Mouse (Mus musculus) lung, postnatal 10 days (tissue): ENCODE measurements around the gene Fam104a.

Source experiments
- DNase-seq: peaks from one replicate; pipeline ENCODE4 v3.0.0; 2021

Fam104a gene

DNA sequence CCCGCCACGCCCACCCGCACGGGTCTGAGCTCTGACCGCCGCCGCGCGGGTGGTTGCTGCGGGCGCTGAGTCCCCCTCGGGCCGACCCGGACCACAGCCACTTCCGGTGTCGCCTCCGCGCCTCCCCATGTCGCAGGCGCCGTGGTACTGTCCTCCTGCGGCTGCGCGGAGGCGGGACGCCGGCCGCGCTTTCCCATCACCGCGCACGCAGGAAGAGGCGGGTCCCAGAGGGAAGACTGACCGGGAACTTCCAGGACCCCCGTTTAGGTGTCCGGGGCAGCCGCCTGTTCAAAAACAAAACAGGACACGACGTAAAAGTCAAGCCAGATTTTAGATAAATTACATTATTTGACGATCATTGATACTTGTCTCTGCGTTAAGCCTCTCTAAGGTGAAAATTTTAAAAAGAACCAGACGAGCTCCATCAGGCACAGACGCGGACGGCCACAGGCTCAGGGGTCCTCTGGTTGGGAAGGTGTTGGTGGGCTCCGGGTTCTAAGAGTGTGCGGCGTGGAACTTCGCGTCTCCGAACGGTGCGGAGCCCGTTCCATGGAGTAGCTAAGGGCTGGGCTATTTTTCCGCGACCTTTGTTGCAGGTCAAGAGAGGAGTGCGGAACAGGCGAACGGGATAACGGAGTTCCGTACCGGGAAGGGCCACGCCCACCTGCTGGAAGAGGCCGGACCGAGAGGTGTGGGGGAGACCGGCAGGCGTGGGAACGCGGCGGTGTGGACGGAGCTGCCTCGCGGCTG lies at the start of gene Fam104a, which contains the start of gene D11Wsu47e:
Fam104a (minus strand) TSS at position 199 of the 750 bp plus-strand sequence.
D11Wsu47e (plus strand) TSS at position 456 of the 750 bp plus-strand sequence.
- peak; percentile 97 for DNase-seq

- DNase-seq, result no peak
Measured at GRCm38 (mm10) chr11:113731945-113732612, 48.1 kb upstream of the Fam104a start.

DNA sequence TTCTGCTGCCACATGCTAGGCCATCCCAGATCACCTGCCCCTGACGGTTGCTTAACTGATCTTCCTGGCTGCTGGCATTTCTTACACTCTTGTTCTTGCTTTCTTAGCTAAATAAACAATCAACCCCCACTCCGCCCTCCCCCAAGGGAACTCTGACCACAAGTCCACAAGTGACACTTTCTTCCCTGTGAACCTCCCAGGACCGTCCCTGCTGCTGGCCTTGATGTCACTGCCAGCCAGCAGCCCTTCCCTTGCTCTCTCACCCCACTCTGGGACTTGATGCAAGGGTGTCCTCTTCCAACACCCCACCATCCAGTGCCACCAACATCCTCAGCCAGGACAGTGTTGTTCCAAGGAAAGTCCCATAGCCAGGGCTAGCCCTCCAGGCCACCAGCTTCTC lies 46.9 kb upstream of the Fam104a start:
- no peak for DNase-seq

GRCm38 (mm10) chr11:113729917-113730316 lies 46.0 kb upstream of the Fam104a start:
- no peak for DNase-seq

DNA sequence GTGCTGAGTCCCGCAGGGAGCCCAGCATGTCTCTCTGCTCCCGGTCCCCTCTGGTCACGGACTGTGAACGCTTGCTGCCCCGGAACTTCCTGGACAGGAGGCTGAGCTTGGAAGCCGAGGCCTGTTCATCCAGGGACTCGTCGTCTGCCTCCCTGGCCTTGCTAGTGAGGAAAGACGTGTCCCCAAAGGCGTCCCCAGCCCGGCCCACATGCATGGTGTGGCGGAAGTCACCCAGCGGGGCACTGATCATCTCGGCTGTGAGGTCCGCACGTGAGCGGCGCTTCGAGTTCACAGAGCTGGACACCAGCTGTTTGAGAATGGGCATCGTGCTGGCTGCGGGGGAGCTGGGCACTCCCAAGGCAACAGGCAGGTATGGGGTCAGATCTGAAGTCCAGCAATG lies 45.3 kb upstream of the Fam104a start:
- DNase-seq, result no peak

- no peak for DNase-seq
Measured at GRCm38 (mm10) chr11:113727992-113728391, 44.0 kb upstream of the Fam104a start.

GRCm38 (mm10) chr11:113726994-113727888 lies 43.3 kb upstream of the Fam104a start:
- no peak for DNase-seq

DNA sequence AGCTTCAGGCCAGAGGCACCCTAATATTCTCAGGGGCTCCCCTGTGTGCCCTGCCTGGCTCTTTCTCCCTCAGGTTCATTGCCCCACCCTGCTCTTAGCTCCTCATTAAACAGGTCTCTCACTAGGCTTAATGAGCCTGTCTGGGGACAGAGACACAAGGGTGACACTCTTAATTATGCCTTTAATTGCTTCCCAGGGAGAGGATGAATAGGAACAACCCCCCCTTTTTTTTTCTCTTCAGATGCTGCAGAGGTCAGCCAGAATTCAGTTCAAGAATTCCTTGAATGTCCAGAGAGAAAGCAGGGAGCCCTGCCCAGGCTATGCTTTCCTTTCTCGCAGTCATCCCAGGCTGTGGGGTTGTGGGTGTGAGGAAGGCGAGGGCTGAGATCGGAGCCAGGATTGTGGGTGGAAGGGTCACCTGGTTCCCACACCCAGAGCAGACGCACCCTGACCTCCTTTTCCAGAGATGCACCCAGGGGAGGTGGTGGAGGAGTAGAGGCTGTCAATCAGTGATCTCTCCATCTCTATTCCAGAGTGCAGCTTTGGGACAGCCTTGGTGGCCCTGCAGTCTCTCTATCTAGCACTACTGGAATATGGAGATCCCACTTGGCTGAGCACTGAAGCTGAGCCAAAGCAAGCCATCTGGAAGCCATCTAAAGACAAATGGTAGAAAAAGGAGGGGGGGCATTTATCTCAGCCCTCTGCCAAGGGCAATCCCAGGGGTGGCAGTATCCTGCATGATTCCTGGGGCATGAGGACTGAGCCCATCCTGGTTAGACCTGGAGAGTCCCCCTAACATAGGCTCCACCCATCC lies 41.5 kb upstream of the Fam104a start:
- peak; percentile 57 for DNase-seq

DNA sequence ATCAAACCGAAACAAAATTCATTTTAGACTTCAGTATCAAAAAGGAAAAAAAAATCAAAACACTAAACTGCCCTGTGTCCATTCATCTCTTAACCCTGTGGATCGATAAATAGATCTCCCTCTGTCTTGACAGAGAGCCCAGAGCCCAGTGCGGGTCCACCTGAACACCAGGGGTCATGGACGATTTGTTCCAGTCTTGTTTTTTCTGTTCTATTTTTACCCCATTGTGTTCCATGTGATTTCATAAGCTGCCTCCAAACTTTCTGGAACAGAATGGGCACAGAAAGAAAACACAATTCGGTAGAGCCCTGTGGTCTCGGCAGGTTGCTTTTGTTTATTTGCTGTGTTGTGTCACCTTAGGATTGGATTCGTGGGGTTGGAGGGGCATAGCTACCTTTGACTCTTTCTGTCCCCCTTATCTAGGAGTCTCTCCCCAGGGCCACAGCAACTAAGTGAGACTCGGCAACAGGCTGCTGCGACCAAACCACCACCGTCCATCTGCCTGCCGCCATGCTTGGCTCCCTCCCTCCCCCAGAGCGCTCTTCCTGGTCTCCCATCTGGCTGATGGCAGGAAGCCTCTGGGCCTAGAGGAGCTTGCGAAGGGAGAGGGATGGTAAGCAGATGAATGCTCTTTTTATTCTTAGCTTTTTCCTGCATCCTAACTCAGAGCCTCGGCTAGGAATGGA lies 38.6 kb upstream of the Fam104a start:
- no peak for DNase-seq

GRCm38 (mm10) chr11:113717767-113718424 lies 33.9 kb upstream of the Fam104a start:
- DNase-seq, result peak; percentile 81

DNA sequence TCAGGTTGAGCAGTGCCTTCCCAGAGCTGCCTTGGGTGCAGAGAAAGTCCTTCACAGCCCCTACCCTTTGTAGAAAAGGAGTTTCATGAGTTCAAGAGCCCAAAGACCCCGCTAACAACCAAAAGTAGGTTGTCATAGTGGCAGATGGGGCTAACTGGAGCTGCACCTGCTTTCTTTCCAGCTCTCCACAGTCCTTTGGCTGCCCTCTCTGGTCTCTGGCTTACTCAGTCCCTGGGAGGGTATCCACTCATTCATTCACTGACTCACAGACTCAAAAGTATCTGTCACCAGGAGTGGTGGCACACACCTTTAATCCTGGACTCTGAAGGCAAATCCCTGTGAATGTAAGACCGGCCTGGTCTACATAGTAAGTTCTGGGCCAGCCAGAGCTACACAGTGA lies 32.2 kb upstream of the Fam104a start:
- no peak for DNase-seq

GRCm38 (mm10) chr11:113715078-113715674 lies 31.2 kb upstream of the Fam104a start:
- DNase-seq, result no peak

DNA sequence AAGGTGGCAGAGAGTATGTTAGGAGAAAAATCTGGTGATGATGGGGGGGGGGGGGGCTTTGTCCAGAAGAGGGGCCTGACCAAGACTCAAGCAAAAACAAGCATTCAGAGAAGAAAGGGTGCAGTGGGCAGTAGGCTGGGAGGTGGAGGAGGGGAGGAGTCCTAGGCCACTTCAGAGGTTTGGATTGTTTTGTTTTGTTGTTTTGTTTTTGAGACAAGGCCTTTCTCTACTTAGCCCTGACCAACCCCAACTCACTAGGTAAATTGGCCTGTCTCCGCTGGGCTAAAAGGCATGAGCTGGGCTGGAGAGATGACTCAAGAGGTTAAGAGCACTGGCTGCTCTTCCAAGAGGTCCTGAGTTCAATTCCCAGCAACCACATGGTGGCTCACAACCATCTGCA lies 27.1 kb upstream of the Fam104a start:
- DNase-seq, result no peak

- DNase-seq, result no peak
Measured at GRCm38 (mm10) chr11:113710257-113710777, 26.4 kb upstream of the Fam104a start.

- DNase-seq, result peak; percentile 57
Measured at GRCm38 (mm10) chr11:113709731-113710256, 25.8 kb upstream of the Fam104a start, which contains the start of gene Cpsf4l. Gene Cpsf4l, minus strand, starts transcription at chr11:113710017.

DNA sequence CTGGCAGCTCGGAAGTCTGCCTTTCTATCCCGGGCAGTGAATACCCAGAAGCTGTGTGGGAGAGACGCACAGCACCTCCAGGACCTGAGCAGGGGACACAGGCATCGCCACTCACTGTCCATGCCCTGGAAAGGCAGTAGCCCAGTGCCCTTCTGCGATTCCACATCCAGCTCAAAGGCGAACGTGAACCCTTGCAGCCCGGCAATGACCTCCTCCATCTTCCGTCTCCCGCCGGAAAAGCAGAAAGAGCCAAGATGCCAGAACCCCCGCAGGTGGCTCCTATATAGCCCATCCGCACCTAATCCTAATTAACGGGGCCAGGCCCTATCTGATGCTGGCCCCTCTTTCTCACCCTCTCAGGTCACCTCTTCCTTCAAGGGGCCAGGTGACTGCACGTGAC lies 25.3 kb upstream of the Fam104a start:
- DNase-seq, result no peak

GRCm38 (mm10) chr11:113708629-113709213 lies 24.8 kb upstream of the Fam104a start:
- no peak for DNase-seq

- no peak for DNase-seq
Measured at GRCm38 (mm10) chr11:113705966-113706652, 22.2 kb upstream of the Fam104a start.

- peak; percentile 84 for DNase-seq
Measured at GRCm38 (mm10) chr11:113703758-113704157, 19.8 kb upstream of the Fam104a start.
